Mouse (Mus musculus): Measurements from ENCODE around the gene Sf3a2. TPM values are rescaled to one million over a fixed set of nuclear protein-coding genes. Genes with fewer than 3 reads are reported as not detected.

Gene Sf3a2
- polyA plus RNA-seq, 1 experiment from 2014 or later: 61.9 TPM

DNA sequence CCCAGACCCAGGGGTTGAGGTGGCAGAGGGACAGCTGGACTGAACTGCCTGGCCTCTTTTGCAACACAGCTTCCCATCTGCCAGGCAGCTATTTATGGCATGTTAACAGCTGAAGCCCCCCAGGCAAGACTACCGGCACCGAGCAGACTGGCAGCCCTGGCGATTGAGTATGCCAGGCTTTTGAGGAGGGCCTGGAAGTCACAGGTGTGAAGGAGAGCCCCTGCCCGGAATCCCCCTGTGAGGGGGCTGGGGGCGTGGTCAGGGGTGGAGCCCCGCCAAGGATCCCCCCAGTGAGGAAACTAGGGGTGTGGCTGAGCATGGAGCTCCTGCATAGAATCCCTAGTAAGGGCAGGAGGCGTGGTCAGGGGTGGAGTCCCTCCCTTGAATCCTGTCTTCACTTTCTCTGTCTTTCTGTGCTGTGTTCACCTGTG is 39.0 kb downstream of the Sf3a2 start:
- 49% methylated on average over 7 of the region's 7 CpGs for WGBS
- no peak overlapping the region for H3K4me2 ChIP-seq (ENCODE audit: low read length)
- H3K27me3 ChIP-seq (ENCODE audit: insufficient read depth, low read length): peaks cover 13% of the 10 kb centered on the region; the same call in 1 of the 2 replicates

DNA sequence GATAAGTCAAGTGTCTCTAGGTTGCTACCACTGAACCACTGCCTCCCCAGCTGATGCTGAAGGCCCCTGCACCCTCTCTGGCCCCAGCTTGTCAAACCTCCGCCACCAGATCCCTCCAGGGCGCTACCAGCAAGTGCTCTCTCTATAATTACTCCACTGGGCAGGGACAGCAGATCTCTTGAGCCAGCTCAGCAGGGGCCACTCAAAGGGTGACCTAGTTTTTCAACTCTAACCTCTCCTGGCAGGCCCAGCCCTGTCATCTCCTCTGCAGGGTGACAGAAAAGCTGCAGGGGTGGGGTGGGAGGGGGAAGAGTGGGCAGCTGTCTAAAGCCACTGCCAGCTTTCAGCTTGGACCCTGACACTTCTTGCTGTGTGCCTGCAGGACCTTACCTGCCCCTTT is 39.8 kb downstream of the Sf3a2 start:
- WGBS: 32% methylated on average over 2 of the region's 2 CpGs
- Histone ChIP-seq H3K36me3 (ENCODE audit: insufficient read depth, low read length) (no peaks in the 10 kb centered on the region), H3K4me1 (replicated peaks; ENCODE audit: insufficient read depth, low read length) (no peaks in the 10 kb centered on the region), H3K9ac (ENCODE audit: low read depth, low read length) (no peak overlapping the region), H3K27ac (no peak overlapping the region), H3K27me3 (ENCODE audit: insufficient read depth, low read length) (peaks cover 13% of the 10 kb centered on the region; the same call in 1 of the 2 replicates), H3K4me2 (ENCODE audit: low read length) (no peak overlapping the region), H3K9me3 (replicated peaks; ENCODE audit: low read length) (no peaks in the 10 kb centered on the region), H3K4me3 (replicated peaks; ENCODE audit: low read depth, low read length) (no peak overlapping the region)
- no peak for ATAC-seq (replicated peaks; ENCODE audit: low FRiP score, low read depth)
- TF ChIP-seq CTCF (IDR thresholded peaks at IDR 0.05; ENCODE audit: low read depth): no peak
- no peak for DNase-seq (ENCODE audit: low spot score)

More for the DNA sequence above, 39.0 kb downstream of the Sf3a2 start:
- no peak overlapping the region for H3K9ac ChIP-seq (ENCODE audit: low read depth, low read length)
- H3K27ac ChIP-seq: no peak overlapping the region
- H3K4me1 ChIP-seq (replicated peaks; ENCODE audit: insufficient read depth, low read length): no peaks in the 10 kb centered on the region
- TF ChIP-seq CTCF (IDR thresholded peaks at IDR 0.05; ENCODE audit: low read depth): no peak
- no peaks in the 10 kb centered on the region for H3K9me3 ChIP-seq (replicated peaks; ENCODE audit: low read length)
- no peak overlapping the region for H3K4me3 ChIP-seq (replicated peaks; ENCODE audit: low read depth, low read length)
- no peak for DNase-seq (ENCODE audit: low spot score)
- no peak for ATAC-seq (replicated peaks; ENCODE audit: low FRiP score, low read depth)
- H3K36me3 ChIP-seq (ENCODE audit: insufficient read depth, low read length): no peaks in the 10 kb centered on the region

DNA sequence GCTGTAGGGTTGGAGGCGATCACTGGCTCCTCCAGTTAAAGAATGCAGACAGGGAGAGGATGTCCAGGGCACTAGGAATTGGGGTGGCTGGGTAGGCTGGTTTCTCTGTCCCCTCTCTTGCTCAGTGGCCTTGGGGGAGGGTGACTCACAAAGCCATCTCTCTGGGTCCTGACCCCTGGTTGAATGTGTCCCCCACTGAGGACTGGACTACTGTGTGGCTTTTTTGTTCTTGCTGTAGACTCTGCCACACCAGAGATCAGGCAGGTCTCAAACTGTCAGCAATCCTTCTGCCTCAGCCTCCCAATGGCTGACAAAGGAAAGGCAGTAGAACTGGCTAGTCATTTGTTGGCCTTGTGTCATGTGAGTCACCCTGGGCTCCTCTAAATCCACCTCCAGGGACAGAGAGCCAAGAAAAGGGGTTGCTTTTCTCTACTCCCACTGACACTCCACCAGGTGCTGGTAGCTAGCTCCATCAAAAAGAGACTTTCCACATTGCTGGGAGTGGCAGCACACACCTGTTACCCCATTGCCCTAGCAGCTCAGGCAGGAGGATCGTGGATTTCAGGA is 40.4 kb downstream of the Sf3a2 start:
- 66% methylated on average over 2 of the region's 2 CpGs for WGBS
- ATAC-seq (replicated peaks; ENCODE audit: low FRiP score, low read depth): no peak
- Histone ChIP-seq H3K9me3 (replicated peaks; ENCODE audit: low read length) (no peaks in the 10 kb centered on the region), H3K4me1 (replicated peaks; ENCODE audit: insufficient read depth, low read length) (no peaks in the 10 kb centered on the region), H3K4me3 (replicated peaks; ENCODE audit: low read depth, low read length) (no peak overlapping the region), H3K4me2 (ENCODE audit: low read length) (no peak overlapping the region), H3K27me3 (ENCODE audit: insufficient read depth, low read length) (peaks cover 18% of the 10 kb centered on the region), H3K27ac (no peak overlapping the region), H3K9ac (ENCODE audit: low read depth, low read length) (no peak overlapping the region), H3K36me3 (ENCODE audit: insufficient read depth, low read length) (no peaks in the 10 kb centered on the region)
- DNase-seq (ENCODE audit: low spot score): no peak
- TF ChIP-seq CTCF (IDR thresholded peaks at IDR 0.05; ENCODE audit: low read depth): no peak

DNA sequence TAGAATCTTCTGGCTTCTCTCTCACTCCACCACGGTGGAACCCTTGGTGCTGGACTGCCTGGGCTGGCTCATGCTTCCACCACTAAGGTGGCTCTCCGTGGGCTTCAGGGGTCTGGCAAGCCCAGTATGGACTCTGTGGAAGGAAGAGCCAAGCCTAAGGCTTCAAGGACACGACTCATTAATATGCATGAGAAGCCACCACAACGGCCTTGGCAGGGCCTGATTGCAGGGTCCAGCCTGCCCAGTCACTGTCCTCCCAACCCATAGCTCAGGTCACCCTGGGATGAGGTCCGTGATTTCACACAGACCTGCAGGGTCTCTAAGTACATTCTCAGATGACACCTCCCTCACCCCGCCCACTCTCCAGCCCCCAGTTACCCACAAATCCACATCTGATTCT is 41.9 kb downstream of the Sf3a2 start:
- no peaks in the 10 kb centered on the region for H3K36me3 ChIP-seq (ENCODE audit: insufficient read depth, low read length)
- no peak overlapping the region for H3K27ac ChIP-seq
- DNase-seq (ENCODE audit: low spot score) (no peak), ATAC-seq (replicated peaks; ENCODE audit: low FRiP score, low read depth) (no peak)
- no peak overlapping the region for H3K9ac ChIP-seq (ENCODE audit: low read depth, low read length)
- H3K4me1 ChIP-seq (replicated peaks; ENCODE audit: insufficient read depth, low read length): no peaks in the 10 kb centered on the region
- no peak overlapping the region for H3K4me2 ChIP-seq (ENCODE audit: low read length)
- no peak overlapping the region for H3K4me3 ChIP-seq (replicated peaks; ENCODE audit: low read depth, low read length)
- H3K9me3 ChIP-seq (replicated peaks; ENCODE audit: low read length): no peaks in the 10 kb centered on the region
- peaks cover 29% of the 10 kb centered on the region for H3K27me3 ChIP-seq (ENCODE audit: insufficient read depth, low read length)
- no peak for TF ChIP-seq CTCF (IDR thresholded peaks at IDR 0.05; ENCODE audit: low read depth)
- WGBS: 57% methylated on average over 6 of the region's 6 CpGs

DNA sequence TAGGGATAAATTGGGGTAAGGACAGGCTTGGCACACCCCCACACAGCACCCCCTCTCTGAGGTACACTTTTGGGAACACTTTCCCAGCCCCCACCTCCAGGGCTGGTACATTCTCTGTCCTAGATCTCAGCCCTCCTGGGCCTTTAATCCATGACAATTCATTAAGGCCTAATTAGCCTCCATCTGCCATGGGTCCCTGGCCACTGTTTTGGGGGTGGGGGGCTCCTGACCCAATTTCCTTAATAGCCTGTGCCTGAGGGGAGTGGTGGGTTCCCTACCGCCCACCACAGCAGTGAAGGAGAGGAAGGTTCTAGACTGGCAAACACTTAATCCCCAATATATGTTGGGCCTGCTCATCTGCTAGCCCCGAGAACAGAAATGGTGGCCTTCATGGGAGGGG is 43.7 kb downstream of the Sf3a2 start:
- Histone ChIP-seq H3K27ac (no peak overlapping the region), H3K4me2 (ENCODE audit: low read length) (no peak overlapping the region), H3K4me3 (replicated peaks; ENCODE audit: low read depth, low read length) (no peak overlapping the region), H3K36me3 (ENCODE audit: insufficient read depth, low read length) (no peaks in the 10 kb centered on the region), H3K4me1 (replicated peaks; ENCODE audit: insufficient read depth, low read length) (no peaks in the 10 kb centered on the region), H3K27me3 (ENCODE audit: insufficient read depth, low read length) (peaks cover 21% of the 10 kb centered on the region), H3K9ac (ENCODE audit: low read depth, low read length) (no peak overlapping the region), H3K9me3 (replicated peaks; ENCODE audit: low read length) (no peaks in the 10 kb centered on the region)
- ATAC-seq (replicated peaks; ENCODE audit: low FRiP score, low read depth) (no peak), DNase-seq (ENCODE audit: low spot score) (no peak)
- 89% methylated on average over 2 of the region's 2 CpGs for WGBS
- no peak for TF ChIP-seq CTCF (IDR thresholded peaks at IDR 0.05; ENCODE audit: low read depth)

DNA sequence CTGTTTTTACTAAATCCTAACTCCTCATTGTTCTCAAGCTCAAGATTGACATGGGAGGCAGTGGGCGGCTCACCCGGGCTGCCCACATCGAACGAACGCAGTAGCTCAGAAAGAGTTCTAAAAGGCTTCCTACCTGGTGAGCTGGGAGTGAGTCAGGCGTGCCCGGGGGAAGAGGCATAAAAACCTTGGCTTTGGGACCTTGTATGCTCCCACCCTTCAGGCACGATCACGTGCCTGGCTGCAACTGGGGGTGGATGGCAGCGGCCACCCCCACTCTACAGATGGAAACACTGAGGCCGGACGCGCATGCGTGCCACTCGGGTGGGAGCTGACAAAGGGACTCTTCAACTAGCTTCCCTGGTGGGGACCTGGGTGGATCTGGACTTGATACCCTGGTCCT is 44.3 kb downstream of the Sf3a2 start:
- DNase-seq (ENCODE audit: low spot score): no peak
- H3K9me3 ChIP-seq (replicated peaks; ENCODE audit: low read length): no peaks in the 10 kb centered on the region
- WGBS: 80% methylated on average over 15 of the region's 15 CpGs
- peaks cover 20% of the 10 kb centered on the region for H3K27me3 ChIP-seq (ENCODE audit: insufficient read depth, low read length)
- no peak overlapping the region for H3K4me3 ChIP-seq (replicated peaks; ENCODE audit: low read depth, low read length)
- H3K9ac ChIP-seq (ENCODE audit: low read depth, low read length): no peak overlapping the region
- no peaks in the 10 kb centered on the region for H3K36me3 ChIP-seq (ENCODE audit: insufficient read depth, low read length)
- ATAC-seq (replicated peaks; ENCODE audit: low FRiP score, low read depth): no peak
- H3K4me2 ChIP-seq (ENCODE audit: low read length): no peak overlapping the region
- no peaks in the 10 kb centered on the region for H3K4me1 ChIP-seq (replicated peaks; ENCODE audit: insufficient read depth, low read length)
- TF ChIP-seq CTCF (IDR thresholded peaks at IDR 0.05; ENCODE audit: low read depth): no peak
- H3K27ac ChIP-seq: no peak overlapping the region
